Mouse (Mus musculus) cerebellum, adult 2 months (tissue): Measurements from ENCODE around the gene Daxx.

Experiments used
- CTCF ChIP-seq: fragments of 200-500 bp; IDR thresholded peaks from 2 replicates; pipeline ENCODE4 v1.5.1; 2011; ENCODE audit warnings: low read depth, mild to moderate bottlenecking, control low read depth, low read length, moderate library complexity, borderline replicate concordance; ENCODE audit not compliant: insufficient read depth
- POLR2A ChIP-seq: fragments of 200-500 bp; IDR thresholded peaks from 2 replicates; pipeline ENCODE4 v1.6.1; 2011; ENCODE audit warnings: low read length, control low read depth, borderline replicate concordance; ENCODE audit not compliant: insufficient read depth

DNA sequence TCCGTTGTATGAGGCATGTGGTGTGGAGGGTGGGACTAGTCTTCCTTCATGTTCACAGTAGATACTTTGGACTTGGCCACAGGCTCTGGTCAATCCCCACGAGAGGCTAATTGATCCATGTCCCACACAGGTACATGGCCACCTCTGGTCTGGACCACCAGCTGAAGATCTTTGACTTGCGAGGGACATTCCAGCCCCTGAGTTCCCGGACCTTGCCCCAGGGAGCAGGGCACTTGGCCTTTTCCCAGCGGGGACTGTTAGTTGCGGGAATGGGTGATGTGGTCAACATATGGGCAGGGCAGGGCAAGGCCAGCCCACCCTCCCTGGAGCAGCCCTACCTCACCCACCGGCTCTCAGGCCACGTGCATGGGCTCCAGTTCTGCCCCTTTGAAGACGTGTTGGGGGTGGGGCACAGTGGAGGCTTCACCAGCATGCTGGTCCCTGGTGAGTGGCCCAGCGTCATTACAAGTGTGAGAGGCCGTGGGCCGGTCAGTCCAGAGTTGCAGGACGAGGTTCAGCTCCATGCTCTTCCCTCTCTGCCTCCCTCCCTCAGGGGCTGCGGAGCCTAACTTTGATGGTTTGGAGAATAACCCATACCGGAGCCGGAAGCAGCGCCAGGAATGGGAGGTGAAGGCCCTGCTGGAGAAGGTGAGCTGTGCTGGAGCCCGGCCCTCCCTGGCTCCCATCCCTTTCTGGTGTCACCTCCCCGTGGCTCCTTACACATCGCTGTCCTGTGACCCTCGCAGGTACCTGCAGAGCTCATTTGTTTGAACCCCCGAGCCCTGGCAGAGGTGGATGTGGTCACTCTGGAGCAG is 39.1 kb downstream of the Daxx start:
- TF ChIP-seq CTCF (no peak), POLR2A (no peak)
